Mouse (Mus musculus): ENCODE measurements around the gene Map2k5.
A peak's percentile ranks its signal among the peaks of the same experiment; 100 is the strongest.

- no peak for TF ChIP-seq CTCF (IDR thresholded peaks at IDR 0.05; ENCODE audit: insufficient read depth, low read depth, low read length)
- TF ChIP-seq POLR2A (IDR thresholded peaks at IDR 0.05; ENCODE audit: insufficient read depth, low read depth, low read length), result peak; percentile 91
Measured at GRCm38 (mm10) chr9:63398611-63399462, 21.1 kb upstream of the Map2k5 start, which contains the start of gene 2300009A05Rik.

Measured in olfactory bulb, adult 2 months (tissue).